Mouse (Mus musculus) macrophage (primary cell): Measurements from ENCODE around the gene Tpte. TPM values are rescaled to one million over a fixed set of nuclear protein-coding genes. Genes with fewer than 3 reads are reported as not detected.
"Not testable (repeated sequence)": the region's sequence is repeated elsewhere in the genome, so short reads cannot be mapped to it uniquely, and the experiment has no call there.

ENCODE experiments used
- H3K27ac ChIP-seq: fragments of 350-480 bp; formaldehyde crosslinking; 2 replicates; pipeline ENCODE4 v1.9.0; 2021
- H3K36me3 ChIP-seq: fragments of 350-480 bp; formaldehyde crosslinking; 2 replicates; pipeline ENCODE4 v1.9.0; 2021; ENCODE audit errors: inconsistent target
- H3K4me3 ChIP-seq: fragments of 350-480 bp; formaldehyde crosslinking; 2 replicates; pipeline ENCODE4 v1.9.0; 2021; ENCODE audit errors: inconsistent target
- H3K79me2 ChIP-seq: fragments of 350-480 bp; formaldehyde crosslinking; 2 replicates; pipeline ENCODE4 v1.9.0; 2021; ENCODE audit errors: inconsistent target
- WGBS: methylation state at CpG from one replicate; pipeline ENCODE4 v1.1.7; 2026; ENCODE audit warnings: inconsistent platforms; ENCODE audit not compliant: missing documents; 5-methylcytosine and 5-hydroxymethylcytosine counted together
- polyA plus RNA-seq: library from polyadenylated mRNA; stranded (reverse); fragments of 250-400 nt; gene quantifications from 3 replicates; pipeline ENCODE4 v1.2.4, GENCODE M21; 2018; ENCODE audit warnings: inconsistent platforms

The Tpte gene
- polyA plus RNA-seq, 1 experiment from 2014 or later: not detected

DNA sequence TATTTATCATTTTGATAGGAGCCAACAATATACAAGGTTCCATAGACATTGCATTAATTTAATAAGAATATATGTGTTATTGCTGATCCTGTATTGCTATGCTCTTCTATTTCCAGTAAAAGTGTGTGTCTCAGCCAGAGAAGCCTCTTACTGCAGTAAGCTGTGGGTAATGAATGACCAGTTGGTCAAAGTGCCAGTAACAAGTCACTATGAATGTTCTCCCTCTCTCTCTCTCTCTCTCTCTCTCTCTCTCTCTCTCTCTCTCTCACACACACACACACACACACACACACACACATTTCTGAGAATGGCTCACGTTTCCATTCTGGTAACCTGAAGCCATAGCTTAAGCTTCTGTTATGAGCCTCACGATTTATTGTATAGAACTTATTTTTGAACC lies 19.1 kb downstream of the Tpte start:
- 90% methylated on average over 2 of the region's 2 CpGs for WGBS
- Histone ChIP-seq H3K36me3 (no peaks in the 10 kb centered on the region), H3K27ac (no peak overlapping the region), H3K79me2 (no peaks in the 10 kb centered on the region), H3K4me3 (no peak overlapping the region)

DNA sequence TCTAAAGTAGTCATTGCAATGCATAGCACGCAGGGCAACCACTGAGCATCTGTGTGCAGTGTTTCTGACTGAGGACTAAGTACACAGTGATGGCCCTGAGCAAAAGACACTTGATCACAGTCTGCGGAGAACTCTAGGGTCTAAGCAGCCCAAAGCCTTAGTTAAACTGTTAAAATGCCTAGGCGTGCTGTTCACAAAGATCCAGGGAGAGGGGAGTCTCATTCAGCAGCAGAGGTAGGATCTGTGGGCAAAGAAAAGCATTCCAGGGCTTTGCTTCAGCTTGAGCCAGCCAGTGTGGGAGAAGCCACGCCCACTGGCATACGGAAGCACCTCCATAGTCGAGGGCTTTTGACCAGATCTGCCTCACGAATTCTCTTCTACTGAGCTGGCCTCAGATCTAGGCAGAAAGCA lies 19.7 kb downstream of the Tpte start:
- no peak overlapping the region for H3K27ac ChIP-seq
- no peaks in the 10 kb centered on the region for H3K36me3 ChIP-seq
- 54% methylated on average over 7 of the region's 7 CpGs for WGBS
- no peak overlapping the region for H3K4me3 ChIP-seq
- no peaks in the 10 kb centered on the region for H3K79me2 ChIP-seq

DNA sequence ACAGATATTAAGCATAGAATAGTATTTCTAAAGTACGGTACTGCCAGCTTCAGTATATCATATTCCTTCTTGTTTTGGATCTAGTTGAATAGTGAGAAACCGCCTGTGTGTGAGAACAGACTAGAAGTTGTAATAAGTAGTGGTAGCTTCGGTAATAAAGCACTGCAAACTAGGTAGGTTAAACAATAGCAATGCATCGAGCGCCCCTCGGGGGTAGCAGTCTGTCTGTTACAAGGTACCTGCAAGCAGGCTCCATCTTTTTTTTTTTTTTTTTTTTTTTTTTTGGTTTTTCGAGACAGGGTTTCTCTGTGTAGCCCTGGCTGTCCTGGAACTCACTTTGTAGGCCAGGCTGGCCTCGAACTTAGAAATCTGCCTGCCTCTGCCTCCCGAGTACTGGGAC lies 20.8 kb downstream of the Tpte start:
- not testable (repeated sequence) for H3K4me3 ChIP-seq, H3K79me2 ChIP-seq, H3K27ac ChIP-seq, H3K36me3 ChIP-seq
- WGBS: 82% methylated on average over 8 of the region's 9 CpGs

DNA sequence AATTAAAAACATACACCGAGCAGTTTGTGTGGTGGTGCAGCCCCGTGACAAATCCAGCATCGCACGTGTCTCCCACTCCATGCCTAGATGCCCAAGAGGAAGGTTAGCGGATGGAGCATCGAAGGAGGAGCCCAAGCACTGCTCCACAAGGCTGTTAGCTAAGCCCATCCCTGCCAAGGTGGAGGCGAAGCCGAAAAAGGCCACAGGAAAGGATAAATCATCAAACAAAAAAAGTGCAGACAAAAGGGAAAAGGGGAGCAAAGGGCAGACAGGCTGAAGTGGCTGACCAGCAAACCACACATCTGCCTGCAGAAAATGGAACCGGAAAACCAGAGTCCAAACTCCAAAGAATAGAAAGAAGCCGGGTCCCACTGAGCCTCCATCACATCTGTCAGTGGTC lies 23.8 kb downstream of the Tpte start:
- Histone ChIP-seq H3K4me3 (no peak overlapping the region), H3K27ac (no peak overlapping the region), H3K79me2 (no peaks in the 10 kb centered on the region), H3K36me3 (no peaks in the 10 kb centered on the region)
- 33% methylated on average over 9 of the region's 10 CpGs for whole genome bisulfite sequencing

DNA sequence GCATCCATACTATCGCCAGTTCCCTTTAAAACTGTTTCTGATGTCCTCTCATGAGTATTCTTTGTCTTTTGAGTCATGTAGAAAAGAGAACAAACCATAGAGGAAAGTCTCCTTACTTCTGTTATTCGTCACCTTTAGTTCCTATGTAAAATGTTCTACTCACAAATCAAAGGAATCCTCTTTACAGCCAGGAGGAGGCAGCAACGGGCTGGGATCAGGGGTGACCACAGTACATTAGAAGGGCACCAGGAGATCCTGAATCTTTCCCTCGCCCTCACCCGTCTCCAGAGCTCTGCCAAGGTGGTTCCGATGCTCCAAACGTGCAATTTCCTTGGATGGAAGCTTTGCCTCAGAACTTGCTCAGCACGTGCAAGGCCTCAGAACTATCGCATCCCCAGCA lies 28.2 kb downstream of the Tpte start:
- Histone ChIP-seq H3K27ac (no peak overlapping the region), H3K79me2 (no peaks in the 10 kb centered on the region), H3K36me3 (no peaks in the 10 kb centered on the region), H3K4me3 (no peak overlapping the region)
- WGBS: 86% methylated on average over 9 of the region's 9 CpGs

DNA sequence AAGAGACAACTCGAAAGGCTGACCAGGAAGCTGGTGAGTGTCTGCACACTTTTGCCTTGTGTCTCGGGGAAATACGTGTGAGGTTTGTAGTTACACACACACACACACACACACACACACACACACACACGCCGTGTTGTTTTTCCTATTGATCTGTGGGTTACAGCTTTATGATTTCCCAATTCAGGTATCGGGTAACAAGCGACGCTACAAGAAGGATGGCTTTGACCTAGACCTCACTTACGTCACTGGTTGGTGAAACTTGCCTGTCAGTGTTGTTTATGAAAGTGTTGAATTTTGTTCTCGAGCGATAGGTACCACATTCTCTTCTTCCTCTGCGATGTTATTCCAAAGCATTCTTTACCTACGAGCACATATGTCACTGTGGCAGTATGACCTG lies 52.2 kb downstream of the Tpte start:
- Histone ChIP-seq H3K27ac (no peak overlapping the region), H3K4me3 (no peak overlapping the region), H3K79me2 (no peaks in the 10 kb centered on the region), H3K36me3 (no peaks in the 10 kb centered on the region)
- WGBS: 94% methylated on average over 11 of the region's 13 CpGs

DNA sequence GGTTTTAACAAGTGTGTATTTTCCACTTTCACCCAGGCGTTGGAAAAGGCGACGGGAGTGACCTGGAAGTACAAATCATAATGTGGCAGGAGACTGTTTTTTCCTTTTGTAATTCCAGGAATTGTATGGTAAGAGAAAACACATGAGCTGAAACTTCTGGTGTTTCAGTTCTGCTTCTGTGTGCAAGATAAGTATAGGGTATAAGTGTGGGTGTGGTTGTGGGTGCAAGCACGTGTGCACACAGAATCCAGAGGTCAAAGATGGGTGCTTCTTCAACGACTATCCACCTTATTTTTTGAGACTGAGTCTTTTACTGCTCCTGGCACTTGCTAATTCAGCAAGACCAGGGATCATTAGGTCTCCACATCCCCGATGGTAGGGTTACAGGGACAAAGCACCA lies 76.1 kb downstream of the Tpte start:
- Histone ChIP-seq H3K4me3 (no peak overlapping the region), H3K27ac (no peak overlapping the region), H3K79me2 (no peaks in the 10 kb centered on the region), H3K36me3 (no peaks in the 10 kb centered on the region)
- 70% methylated on average over 6 of the region's 6 CpGs for WGBS

DNA sequence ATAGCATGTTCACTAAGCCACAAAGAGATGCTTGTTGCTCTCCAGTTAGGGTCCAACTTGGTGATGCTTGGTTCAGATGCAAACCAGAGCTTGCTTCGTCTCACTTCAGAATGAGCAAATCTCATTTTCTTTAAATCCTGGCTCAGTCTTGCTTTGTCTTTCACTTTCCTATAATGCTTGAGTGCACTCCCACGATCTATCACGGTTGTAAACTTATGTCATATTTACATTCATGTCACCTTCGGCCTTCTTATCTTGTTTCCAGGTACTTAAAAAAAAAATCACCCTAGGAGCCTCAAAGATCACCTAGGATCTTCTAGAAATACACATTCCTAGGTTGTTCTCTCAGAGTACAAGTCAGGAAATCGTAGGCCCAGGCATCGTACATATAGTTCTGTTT lies 76.6 kb downstream of the Tpte start:
- Histone ChIP-seq H3K27ac (no peak overlapping the region), H3K36me3 (no peaks in the 10 kb centered on the region), H3K79me2 (no peaks in the 10 kb centered on the region), H3K4me3 (no peak overlapping the region)
- 93% methylated on average over 6 of the region's 6 CpGs for WGBS

DNA sequence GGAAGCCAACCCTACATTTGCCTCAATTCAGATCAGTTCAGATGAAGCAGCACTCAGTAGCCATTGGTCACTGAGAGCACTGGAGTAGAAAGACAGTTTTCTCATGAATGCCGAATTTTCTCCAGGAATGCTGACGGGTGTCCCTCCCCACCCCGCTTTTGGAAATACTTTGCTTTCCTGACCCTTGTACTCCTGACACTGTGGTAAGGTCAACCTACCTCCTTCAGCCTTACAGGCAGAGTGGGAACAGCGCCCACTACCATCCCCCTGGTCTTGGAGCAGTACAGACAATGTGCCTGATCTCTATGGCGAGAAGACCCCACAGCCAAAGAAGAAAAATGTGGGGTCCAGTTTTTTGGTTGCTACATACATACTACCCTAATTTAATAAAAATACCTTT lies 93.1 kb downstream of the Tpte start:
- 93% methylated on average over 5 of the region's 5 CpGs for WGBS
- no peaks in the 10 kb centered on the region for H3K79me2 ChIP-seq
- H3K4me3 ChIP-seq: no peak overlapping the region
- no peaks in the 10 kb centered on the region for H3K36me3 ChIP-seq
- H3K27ac ChIP-seq: no peak overlapping the region

DNA sequence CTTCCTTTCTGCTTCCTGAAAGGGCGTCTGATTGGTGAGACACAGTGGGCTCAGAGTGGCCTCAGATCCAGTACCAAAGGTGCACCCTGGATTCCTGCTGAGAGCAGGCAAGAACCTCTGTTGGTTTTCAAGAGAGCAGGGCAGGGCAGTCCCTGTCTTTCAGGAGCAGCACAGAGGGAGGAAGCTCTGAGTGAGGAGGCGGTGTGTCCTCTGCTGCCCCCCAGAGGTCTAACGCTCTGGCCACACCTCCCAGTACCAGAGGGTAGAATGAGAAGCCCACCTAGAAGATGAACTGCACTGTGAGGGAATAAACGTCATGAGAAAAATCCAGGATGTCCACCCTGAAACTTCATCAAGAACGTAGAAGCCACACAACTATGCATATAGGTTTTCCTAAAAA lies 93.7 kb downstream of the Tpte start:
- Histone ChIP-seq H3K36me3 (no peaks in the 10 kb centered on the region), H3K27ac (no peak overlapping the region), H3K79me2 (no peaks in the 10 kb centered on the region), H3K4me3 (no peak overlapping the region)
- 58% methylated on average over 5 of the region's 5 CpGs for WGBS

DNA sequence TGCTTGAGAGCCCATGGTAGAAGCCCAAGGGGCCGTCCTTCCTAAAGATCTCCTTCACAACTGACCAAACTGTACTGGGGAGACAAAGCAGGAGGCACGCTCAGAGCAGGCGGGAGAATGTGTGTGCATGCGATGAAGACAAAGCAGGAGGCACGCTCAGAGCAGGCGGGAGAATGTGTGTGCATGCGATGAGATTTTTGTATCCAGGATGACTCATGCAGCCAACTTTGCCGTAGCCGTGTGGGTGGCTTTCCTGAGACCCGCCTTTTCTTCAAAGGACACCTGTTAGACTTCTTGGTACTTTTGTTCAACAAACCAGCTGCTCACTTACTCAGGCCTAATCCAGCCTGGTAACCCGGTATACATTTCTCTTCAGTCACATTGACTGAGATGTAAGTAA lies 97.7 kb downstream of the Tpte start:
- Histone ChIP-seq H3K27ac (no peak overlapping the region), H3K36me3 (no peaks in the 10 kb centered on the region), H3K79me2 (no peaks in the 10 kb centered on the region), H3K4me3 (no peak overlapping the region)
- 96% methylated on average over 11 of the region's 11 CpGs for WGBS

DNA sequence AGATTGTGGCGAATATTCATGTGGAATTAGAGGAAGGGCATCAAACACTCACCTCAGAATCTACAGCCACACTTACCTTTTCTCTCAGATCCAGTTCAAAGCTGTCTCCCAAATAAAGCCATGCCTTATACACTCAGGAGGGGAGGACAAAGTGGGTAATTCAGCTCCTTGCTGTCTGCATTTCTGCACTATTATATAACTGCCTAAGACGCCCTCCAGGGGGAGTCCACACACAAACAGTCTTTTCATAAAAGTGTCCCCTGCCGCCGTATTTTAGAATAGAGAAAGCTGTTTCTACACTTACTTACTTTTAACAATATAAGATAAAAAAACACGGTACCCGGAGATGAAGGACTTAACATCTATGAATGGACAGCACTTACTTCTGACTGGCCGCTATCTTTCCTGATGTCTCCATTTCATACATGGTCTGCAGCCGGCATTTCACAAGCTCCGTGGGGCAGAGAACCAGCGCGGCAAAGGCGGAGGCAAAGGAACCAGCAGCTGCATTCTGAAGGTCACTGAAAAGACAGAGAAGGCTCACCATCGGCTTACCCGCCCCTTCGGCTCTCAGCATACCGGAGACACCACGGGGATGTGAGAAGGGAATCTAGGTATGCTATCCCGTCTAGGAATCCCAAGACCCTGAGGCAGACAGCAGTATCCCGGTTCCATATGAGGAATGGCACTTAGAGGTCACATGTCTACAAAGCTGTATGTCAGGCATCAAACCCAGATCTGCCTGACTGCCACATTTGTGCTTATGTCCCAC lies 99.8 kb downstream of the Tpte start:
- 93% methylated on average over 19 of the region's 19 CpGs for WGBS
- Histone ChIP-seq H3K36me3 (no peaks in the 10 kb centered on the region), H3K4me3 (no peak overlapping the region), H3K27ac (no peak overlapping the region), H3K79me2 (no peaks in the 10 kb centered on the region)

DNA sequence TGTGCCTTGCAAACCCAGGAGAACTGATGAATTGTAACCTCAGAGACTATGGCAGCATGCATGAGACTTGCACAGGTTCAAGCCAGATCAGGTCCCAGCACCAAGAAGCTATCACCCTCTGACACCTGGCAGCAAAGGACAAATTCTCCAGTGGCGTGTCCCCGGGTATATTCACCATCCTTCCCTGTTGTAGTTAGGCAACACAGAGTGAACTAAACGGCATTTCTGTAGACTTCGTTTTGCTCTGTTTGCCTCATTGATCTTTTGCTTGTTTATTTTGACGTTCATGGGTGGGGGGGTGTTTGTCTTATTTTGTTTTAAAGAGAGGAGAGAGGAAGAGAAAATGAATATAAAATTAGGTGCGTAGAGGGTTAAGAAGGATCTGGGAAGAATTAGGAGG lies 101.9 kb downstream of the Tpte start:
- Histone ChIP-seq H3K4me3 (no peak overlapping the region), H3K27ac (no peak overlapping the region), H3K79me2 (no peaks in the 10 kb centered on the region), H3K36me3 (no peaks in the 10 kb centered on the region)
- 91% methylated on average over 6 of the region's 6 CpGs for WGBS

DNA sequence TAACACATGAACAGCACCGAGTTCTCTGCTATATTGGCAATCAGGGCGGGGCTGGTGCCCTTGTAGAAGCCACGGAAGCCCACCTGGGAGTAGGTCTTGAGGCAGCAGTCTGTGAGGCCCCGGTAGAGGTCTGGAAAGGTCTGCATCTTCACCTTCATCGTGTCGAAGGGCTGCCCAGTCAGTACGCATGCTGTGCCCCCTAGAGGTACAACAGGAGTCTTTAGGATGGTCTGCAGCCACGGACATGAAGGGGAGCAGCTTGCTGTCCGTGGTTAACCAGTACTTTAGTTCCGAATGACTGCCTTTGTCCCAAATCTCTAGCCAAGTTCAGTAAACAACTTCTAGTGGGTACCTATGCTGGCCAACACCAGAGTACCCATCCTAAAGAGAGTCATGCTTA lies 106.6 kb downstream of the Tpte start:
- 92% methylated on average over 10 of the region's 10 CpGs for WGBS
- Histone ChIP-seq H3K27ac (no peak overlapping the region), H3K79me2 (no peaks in the 10 kb centered on the region), H3K36me3 (no peaks in the 10 kb centered on the region), H3K4me3 (no peak overlapping the region)

DNA sequence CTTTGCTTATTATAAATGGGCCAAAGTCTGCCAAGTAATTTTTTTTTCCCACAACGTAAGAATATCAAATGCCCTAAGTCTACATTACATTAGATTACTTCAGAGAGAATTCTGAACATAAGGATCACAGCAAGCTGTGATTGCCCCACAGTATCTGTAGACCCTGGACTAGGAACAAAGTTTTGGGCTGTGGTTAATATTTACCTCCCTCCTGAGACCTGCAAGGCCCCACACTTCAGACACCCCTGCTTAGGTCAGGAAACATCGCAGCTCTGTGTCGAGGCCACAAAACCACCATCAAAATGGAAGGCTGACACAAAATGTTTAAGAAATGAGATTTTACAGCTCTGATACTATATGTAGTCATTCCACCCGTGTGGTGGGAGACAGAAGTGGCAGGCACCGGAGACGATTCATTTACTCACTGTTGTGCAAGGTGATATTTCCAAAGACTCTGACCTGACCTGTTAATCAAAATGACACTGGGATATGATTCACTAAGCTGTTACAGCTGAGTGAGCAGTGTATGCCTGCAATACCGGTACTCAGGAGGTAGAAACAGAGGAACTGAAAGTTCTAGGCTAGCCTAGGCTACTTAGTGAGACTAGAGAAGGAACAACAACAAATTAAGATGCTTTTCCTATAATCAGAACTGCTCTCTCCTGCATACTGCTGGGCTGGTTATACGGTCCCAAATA lies 107.7 kb downstream of the Tpte start:
- H3K27ac ChIP-seq: no peak overlapping the region
- 53% methylated on average over 8 of the region's 8 CpGs for WGBS
- H3K4me3 ChIP-seq: no peak overlapping the region
- H3K36me3 ChIP-seq: no peaks in the 10 kb centered on the region
- no peaks in the 10 kb centered on the region for H3K79me2 ChIP-seq
